Mouse (Mus musculus): ENCODE results near the gene Prkacb. TPM values are rescaled to one million over a fixed set of nuclear protein-coding genes. Genes with fewer than 3 reads are reported as not detected.

Prkacb gene
- polyA plus RNA-seq, 1 experiment from 2014 or later = 56.1 TPM

DNA sequence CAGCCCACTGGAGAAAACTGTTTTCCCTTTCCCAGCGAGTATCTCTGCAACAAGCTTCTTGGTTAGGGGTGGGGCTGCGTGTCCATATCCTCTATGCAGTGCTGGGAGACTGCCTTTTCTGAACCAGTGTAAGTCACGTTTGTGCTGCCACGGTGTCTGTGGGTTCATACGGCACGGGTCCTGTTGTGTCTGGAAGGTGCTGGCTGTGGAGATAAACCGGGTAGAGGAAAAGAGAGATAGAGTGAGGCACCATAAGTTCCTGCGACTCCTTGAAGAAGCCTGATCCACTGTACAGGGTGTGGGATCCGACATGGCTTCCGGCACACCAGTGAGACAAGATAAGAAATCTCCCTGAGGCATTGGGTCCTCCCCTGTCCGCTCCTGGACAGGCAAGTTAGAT lies 112.7 kb downstream of the Prkacb start:
- Histone ChIP-seq H3K27me3 (replicated peaks; ENCODE audit: control insufficient read depth, insufficient read depth, low read length) (no peaks in the 10 kb centered on the region), H3K27ac (ENCODE audit: low read depth) (no peak overlapping the region), H3K4me3 (ENCODE audit: low read depth, low read length) (no peak overlapping the region), H3K9me3 (ENCODE audit: control insufficient read depth, low read length) (no peaks in the 10 kb centered on the region), H3K4me2 (ENCODE audit: low read length) (no peak overlapping the region), H3K36me3 (ENCODE audit: control insufficient read depth, insufficient read depth, low read length) (no peaks in the 10 kb centered on the region), H3K4me1 (replicated peaks; ENCODE audit: control insufficient read depth, insufficient read depth, low read length) (no peaks in the 10 kb centered on the region), H3K9ac (ENCODE audit: low read length) (no peak overlapping the region)
- no peak for DNase-seq (ENCODE audit: low spot score)
- no peak for ATAC-seq (replicated peaks; ENCODE audit: low FRiP score, low TSS enrichment, low read depth)
- WGBS = 70% methylated on average over 11 of the region's 11 CpGs

DNA sequence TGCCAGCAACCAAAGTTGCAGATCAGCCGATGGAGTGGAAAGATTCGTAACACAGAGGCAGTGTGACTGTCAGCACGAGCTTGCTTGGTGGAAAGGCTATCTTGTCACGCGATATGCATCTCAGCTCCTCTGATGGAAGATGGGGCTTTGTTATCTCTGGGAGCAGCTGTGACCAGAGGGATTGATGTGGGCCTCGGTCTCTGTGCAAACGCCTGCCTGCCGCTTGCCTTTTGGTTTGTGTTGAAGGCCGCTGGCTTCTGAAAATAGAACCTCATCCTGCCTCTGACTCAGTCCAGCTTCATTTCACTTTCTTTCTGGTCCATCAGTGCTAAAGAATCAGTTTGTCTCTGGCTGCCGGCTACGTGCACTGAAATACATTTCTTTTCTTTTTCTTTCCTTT lies 113.8 kb downstream of the Prkacb start:
- H3K4me1 ChIP-seq (replicated peaks; ENCODE audit: control insufficient read depth, insufficient read depth, low read length) = no peaks in the 10 kb centered on the region
- H3K27me3 ChIP-seq (replicated peaks; ENCODE audit: control insufficient read depth, insufficient read depth, low read length) = no peaks in the 10 kb centered on the region
- H3K9ac ChIP-seq (ENCODE audit: low read length) = no peak overlapping the region
- 61% methylated on average over 11 of the region's 11 CpGs for WGBS
- no peak overlapping the region for H3K4me3 ChIP-seq (ENCODE audit: low read depth, low read length)
- no peaks in the 10 kb centered on the region for H3K36me3 ChIP-seq (ENCODE audit: control insufficient read depth, insufficient read depth, low read length)
- DNase-seq (ENCODE audit: low spot score) = no peak
- ATAC-seq (replicated peaks; ENCODE audit: low FRiP score, low TSS enrichment, low read depth) = no peak
- no peak overlapping the region for H3K27ac ChIP-seq (ENCODE audit: low read depth)
- H3K9me3 ChIP-seq (ENCODE audit: control insufficient read depth, low read length) = no peaks in the 10 kb centered on the region
- no peak overlapping the region for H3K4me2 ChIP-seq (ENCODE audit: low read length)

- no peak overlapping the region for H3K4me2 ChIP-seq (ENCODE audit: low read length)
- no peaks in the 10 kb centered on the region for H3K27me3 ChIP-seq (replicated peaks; ENCODE audit: control insufficient read depth, insufficient read depth, low read length)
- WGBS = 85% methylated on average over 5 of the region's 5 CpGs
- H3K36me3 ChIP-seq (ENCODE audit: control insufficient read depth, insufficient read depth, low read length) = no peaks in the 10 kb centered on the region
- H3K4me3 ChIP-seq (ENCODE audit: low read depth, low read length) = no peak overlapping the region
- no peak overlapping the region for H3K9ac ChIP-seq (ENCODE audit: low read length)
- DNase-seq (ENCODE audit: low spot score) = no peak
- ATAC-seq (replicated peaks; ENCODE audit: low FRiP score, low TSS enrichment, low read depth) = no peak
- H3K27ac ChIP-seq (ENCODE audit: low read depth) = no peak overlapping the region
- no peaks in the 10 kb centered on the region for H3K9me3 ChIP-seq (ENCODE audit: control insufficient read depth, low read length)
- H3K4me1 ChIP-seq (replicated peaks; ENCODE audit: control insufficient read depth, insufficient read depth, low read length) = no peaks in the 10 kb centered on the region
These were observed 120.2 kb downstream of the Prkacb start for GRCm38 (mm10) chr3:146692547-146692946.

GRCm38 (mm10) chr3:146687121-146687725 lies 125.6 kb downstream of the Prkacb start:
- no peaks in the 10 kb centered on the region for H3K36me3 ChIP-seq (ENCODE audit: control insufficient read depth, insufficient read depth, low read length)
- no peak overlapping the region for H3K4me3 ChIP-seq (ENCODE audit: low read depth, low read length)
- 80% methylated on average over 4 of the region's 4 CpGs for WGBS
- DNase-seq (ENCODE audit: low spot score) = no peak
- H3K27me3 ChIP-seq (replicated peaks; ENCODE audit: control insufficient read depth, insufficient read depth, low read length) = no peaks in the 10 kb centered on the region
- H3K4me2 ChIP-seq (ENCODE audit: low read length) = no peak overlapping the region
- no peak overlapping the region for H3K9ac ChIP-seq (ENCODE audit: low read length)
- peaks cover 9% of the 10 kb centered on the region; the same call in 1 of the 2 replicates for H3K4me1 ChIP-seq (replicated peaks; ENCODE audit: control insufficient read depth, insufficient read depth, low read length)
- H3K27ac ChIP-seq (ENCODE audit: low read depth) = no peak overlapping the region
- no peak for ATAC-seq (replicated peaks; ENCODE audit: low FRiP score, low TSS enrichment, low read depth)
- no peaks in the 10 kb centered on the region for H3K9me3 ChIP-seq (ENCODE audit: control insufficient read depth, low read length)

DNA sequence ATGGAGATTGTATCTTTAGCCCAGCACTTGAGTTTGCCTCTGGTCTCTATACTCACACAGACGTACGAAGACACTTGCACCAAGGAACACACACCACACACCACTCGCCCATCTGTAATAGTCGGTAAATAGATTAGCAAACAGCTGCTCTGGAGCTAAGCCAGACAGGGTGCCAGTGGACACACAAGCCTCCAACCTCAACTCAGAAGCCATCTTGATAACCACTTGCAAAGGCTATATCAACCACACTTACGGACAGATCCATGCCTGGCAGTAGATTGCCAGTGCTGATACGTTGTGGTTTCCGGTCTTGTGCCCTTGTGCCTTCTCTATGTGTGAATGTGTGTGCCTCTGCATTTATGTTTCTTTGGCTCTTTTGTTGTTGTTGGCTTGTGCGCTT lies 126.4 kb downstream of the Prkacb start:
- H3K9ac ChIP-seq (ENCODE audit: low read length) = no peak overlapping the region
- ATAC-seq (replicated peaks; ENCODE audit: low FRiP score, low TSS enrichment, low read depth) = no peak
- WGBS = 91% methylated on average over 8 of the region's 8 CpGs
- no peak overlapping the region for H3K4me3 ChIP-seq (ENCODE audit: low read depth, low read length)
- DNase-seq (ENCODE audit: low spot score) = no peak
- H3K9me3 ChIP-seq (ENCODE audit: control insufficient read depth, low read length) = no peaks in the 10 kb centered on the region
- H3K4me2 ChIP-seq (ENCODE audit: low read length) = no peak overlapping the region
- H3K27ac ChIP-seq (ENCODE audit: low read depth) = no peak overlapping the region
- peaks cover 17% of the 10 kb centered on the region for H3K4me1 ChIP-seq (replicated peaks; ENCODE audit: control insufficient read depth, insufficient read depth, low read length)
- no peaks in the 10 kb centered on the region for H3K27me3 ChIP-seq (replicated peaks; ENCODE audit: control insufficient read depth, insufficient read depth, low read length)
- H3K36me3 ChIP-seq (ENCODE audit: control insufficient read depth, insufficient read depth, low read length) = no peaks in the 10 kb centered on the region

- peak within 1 kb of the TSS; percentile 98 for H3K4me2 ChIP-seq (ENCODE audit: low read length)
- H3K27me3 ChIP-seq (replicated peaks; ENCODE audit: control insufficient read depth, insufficient read depth, low read length) = no peaks in the 10 kb centered on the region
- H3K36me3 ChIP-seq (ENCODE audit: control insufficient read depth, insufficient read depth, low read length) = no peaks in the 10 kb centered on the region
- no peak within 1 kb of the TSS for H3K27ac ChIP-seq (ENCODE audit: low read depth)
- ATAC-seq (replicated peaks; ENCODE audit: low FRiP score, low TSS enrichment, low read depth) = peak; percentile 87
- 2% methylated on average over 50 of the region's 50 CpGs for WGBS
- DNase-seq (ENCODE audit: low spot score) = peak; percentile 84
- H3K4me1 ChIP-seq (replicated peaks; ENCODE audit: control insufficient read depth, insufficient read depth, low read length) = peaks cover 19% of the 10 kb centered on the region
- H3K9me3 ChIP-seq (ENCODE audit: control insufficient read depth, low read length) = no peaks in the 10 kb centered on the region
- peak within 1 kb of the TSS; percentile 65 for H3K4me3 ChIP-seq (ENCODE audit: low read depth, low read length)
- H3K9ac ChIP-seq (ENCODE audit: low read length) = peak within 1 kb of the TSS; percentile 69
These were observed 127.7 kb downstream of the Prkacb start, which contains the start of gene Samd13 for GRCm38 (mm10) chr3:146684811-146685675. Gene Samd13 (minus strand): TSS chr3:146685592.

DNA sequence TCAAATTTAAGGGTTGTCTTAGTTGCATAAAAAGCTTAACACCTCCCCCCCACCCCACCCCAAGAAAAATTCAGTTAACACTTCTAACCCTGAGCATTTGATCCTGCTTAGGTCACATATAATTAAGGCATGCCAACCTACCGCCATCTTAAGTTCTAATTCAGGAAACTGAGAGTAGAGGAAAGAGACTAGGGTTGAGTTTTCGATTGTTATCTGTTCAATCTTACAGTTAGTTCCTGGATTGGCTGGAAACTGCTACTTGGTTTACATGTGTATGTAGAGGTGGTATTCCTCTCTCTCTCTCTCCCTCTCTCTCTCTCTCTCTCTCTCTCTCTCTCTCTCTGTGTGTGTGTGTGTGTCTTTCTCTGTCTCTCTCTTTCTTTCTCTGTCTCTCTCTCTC lies 129.7 kb downstream of the Prkacb start:
- H3K27ac ChIP-seq (ENCODE audit: low read depth) = no peak overlapping the region
- WGBS = 83% methylated on average over 2 of the region's 2 CpGs
- H3K4me2 ChIP-seq (ENCODE audit: low read length) = no peak overlapping the region
- peaks cover 19% of the 10 kb centered on the region for H3K4me1 ChIP-seq (replicated peaks; ENCODE audit: control insufficient read depth, insufficient read depth, low read length)
- ATAC-seq (replicated peaks; ENCODE audit: low FRiP score, low TSS enrichment, low read depth) (no peak), DNase-seq (ENCODE audit: low spot score) (no peak)
- no peak overlapping the region for H3K9ac ChIP-seq (ENCODE audit: low read length)
- H3K9me3 ChIP-seq (ENCODE audit: control insufficient read depth, low read length) = no peaks in the 10 kb centered on the region
- H3K27me3 ChIP-seq (replicated peaks; ENCODE audit: control insufficient read depth, insufficient read depth, low read length) = no peaks in the 10 kb centered on the region
- H3K36me3 ChIP-seq (ENCODE audit: control insufficient read depth, insufficient read depth, low read length) = no peaks in the 10 kb centered on the region
- H3K4me3 ChIP-seq (ENCODE audit: low read depth, low read length) = no peak overlapping the region

DNA sequence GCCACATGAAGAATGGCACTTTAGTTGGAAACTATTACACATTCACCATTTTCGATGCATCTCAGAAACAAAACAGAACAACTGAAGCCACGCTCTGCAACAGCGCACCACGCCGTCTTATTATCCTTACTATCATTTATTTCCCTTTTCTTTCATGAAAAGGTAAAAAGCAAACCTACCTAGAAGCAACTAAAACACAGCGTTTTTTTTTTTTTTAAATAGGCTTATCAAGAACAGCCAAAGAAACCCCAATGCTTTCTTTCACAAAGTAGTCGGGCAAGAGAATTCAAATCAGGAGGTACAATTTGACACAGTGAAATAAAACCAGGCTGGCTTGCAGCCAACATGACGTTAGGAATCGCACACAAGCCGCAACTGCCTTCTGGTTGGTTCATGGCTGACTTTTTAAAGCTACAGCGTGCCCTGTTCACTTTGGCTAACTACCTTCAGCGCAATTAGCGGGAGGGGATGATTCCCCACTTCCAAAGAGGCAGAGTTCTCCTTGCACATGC lies 130.6 kb downstream of the Prkacb start:
- 42% methylated on average over 13 of the region's 13 CpGs for WGBS
- peak overlapping the region; percentile 51 for H3K4me2 ChIP-seq (ENCODE audit: low read length)
- 0 out of 2 replicates have a peak overlapping the region, but pooled peaks have one; percentile 12 for H3K9ac ChIP-seq (ENCODE audit: low read length)
- DNase-seq (ENCODE audit: low spot score) = peak; percentile 63
- no peaks in the 10 kb centered on the region for H3K36me3 ChIP-seq (ENCODE audit: control insufficient read depth, insufficient read depth, low read length)
- H3K4me1 ChIP-seq (replicated peaks; ENCODE audit: control insufficient read depth, insufficient read depth, low read length) = peaks cover 19% of the 10 kb centered on the region
- no peaks in the 10 kb centered on the region for H3K9me3 ChIP-seq (ENCODE audit: control insufficient read depth, low read length)
- H3K27me3 ChIP-seq (replicated peaks; ENCODE audit: control insufficient read depth, insufficient read depth, low read length) = no peaks in the 10 kb centered on the region
- H3K4me3 ChIP-seq (ENCODE audit: low read depth, low read length) = peak overlapping the region; percentile 17
- no peak overlapping the region for H3K27ac ChIP-seq (ENCODE audit: low read depth)
- no peak for ATAC-seq (replicated peaks; ENCODE audit: low FRiP score, low TSS enrichment, low read depth)
